Mouse (Mus musculus): ENCODE measurements around the gene Cox5b. TPM values are rescaled to one million over a fixed set of nuclear protein-coding genes. Genes with fewer than 3 reads are reported as not detected.

Cox5b gene
- 371 TPM for polyA plus RNA-seq (2014; fragmentation: Illumina TruSeq; extraction: RNeasy Lipid Tissue Mini Kit (QIAGEN cat#74804); ENCODE audit: insufficient read depth, low read depth, low replicate concordance)

DNA sequence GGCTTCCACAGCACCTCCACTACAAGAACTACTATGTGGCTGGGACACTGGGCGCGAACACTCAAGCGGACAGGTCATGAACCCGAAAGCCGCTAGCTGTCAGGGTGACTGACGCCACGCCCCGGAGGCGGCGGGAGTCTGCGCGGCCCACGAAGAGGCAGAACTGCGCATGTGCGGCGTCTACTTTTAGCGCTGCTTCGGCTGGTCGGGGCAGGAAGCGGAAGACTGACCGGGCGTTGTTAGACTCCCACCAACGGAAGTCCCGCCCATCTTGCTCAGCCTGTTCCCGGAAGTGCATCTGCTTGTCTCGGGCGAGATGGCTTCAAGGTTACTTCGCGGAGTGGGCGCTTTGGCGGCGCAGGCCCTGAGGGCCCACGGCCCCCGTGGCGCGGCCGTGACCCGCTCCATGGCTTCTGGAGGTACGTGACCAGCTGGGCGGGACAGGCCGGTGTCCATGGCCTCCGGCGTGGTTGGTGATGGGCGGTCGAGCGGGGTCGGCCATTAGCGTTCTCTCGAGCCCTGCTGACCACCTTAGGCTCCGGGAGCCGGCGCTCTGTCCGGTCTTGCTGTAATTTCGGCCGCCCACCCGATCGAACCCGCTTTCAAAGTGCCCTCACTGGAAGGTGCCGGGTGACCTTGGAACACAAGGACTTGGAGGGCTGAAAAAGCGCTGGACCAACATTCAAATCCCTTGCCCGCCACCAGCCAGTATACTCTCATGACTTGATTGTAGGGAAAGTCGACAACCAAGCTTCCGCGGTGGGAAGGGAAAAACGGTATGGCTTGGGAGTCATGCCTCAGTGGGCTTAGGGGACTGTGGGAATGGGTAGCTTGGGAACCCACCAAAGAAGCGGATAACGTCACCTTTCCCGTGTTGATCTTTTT, at the start of gene Cox5b:
TSS of gene Cox5b (plus strand) at position 179 of the 885 bp plus-strand sequence.

DNA sequence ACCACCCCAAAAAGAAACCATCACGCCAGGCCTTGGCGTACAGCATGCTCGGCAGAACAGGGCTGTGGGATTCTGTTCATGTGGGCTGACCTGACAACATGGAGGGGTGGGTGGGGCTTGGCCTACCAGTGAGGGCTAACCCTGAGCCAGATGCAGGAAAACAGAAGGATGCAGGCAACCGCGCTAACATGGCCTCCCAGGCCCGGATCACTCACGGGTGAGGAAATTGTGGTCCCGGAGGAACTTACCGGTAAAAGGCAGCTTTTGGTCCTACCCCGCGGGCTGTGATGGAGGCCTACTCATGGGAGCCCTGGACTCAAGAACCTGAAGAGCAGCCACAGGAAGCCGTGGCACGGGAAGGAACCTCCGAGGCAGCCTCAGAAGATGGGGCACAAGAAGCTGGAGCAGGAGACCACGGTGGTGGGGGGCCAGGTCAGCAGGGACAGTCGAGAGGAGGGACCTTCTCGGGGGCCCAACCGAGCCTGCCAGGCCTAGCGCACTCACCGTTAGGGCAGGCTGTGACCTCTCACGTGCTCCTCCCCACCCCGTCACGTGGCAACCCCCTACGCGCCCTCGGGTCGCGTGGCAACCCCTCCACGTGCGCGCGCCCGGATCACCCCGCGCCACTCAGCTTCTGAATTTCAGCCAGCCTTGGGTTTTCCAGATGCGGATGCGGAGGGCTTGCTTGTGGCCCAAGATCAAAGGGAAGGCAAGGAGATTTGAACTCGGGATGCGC, 8.5 kb upstream of the Cox5b start, which contains the start of gene Fam178b:
TSS of gene Fam178b (minus strand) at position 564 of the 736 bp plus-strand sequence.

DNA sequence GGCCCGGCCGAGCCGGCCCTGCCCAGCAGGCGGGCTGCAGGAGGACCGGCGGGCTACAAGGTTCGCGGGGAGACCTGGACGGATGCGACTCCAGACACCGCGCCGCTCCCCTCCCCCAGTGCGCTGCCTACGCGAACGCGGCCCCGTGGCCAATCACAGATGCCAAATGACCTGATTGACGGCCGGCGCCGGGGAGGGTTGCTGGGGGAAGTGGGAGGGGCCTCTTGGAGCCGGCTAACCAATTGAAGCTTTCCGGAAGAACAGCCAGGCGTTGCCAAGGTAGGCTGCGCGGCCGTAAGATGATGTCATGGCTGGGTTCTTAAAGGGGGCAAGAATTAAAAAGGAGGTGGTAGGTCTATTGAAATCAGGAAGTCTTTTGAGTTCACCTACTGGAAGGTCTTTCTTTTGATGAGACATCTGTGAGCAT, 18.6 kb downstream of the Cox5b start, which contains the start of gene 4933424G06Rik:
TSS of gene 4933424G06Rik (plus strand) at position 296 of the 427 bp plus-strand sequence.

DNA sequence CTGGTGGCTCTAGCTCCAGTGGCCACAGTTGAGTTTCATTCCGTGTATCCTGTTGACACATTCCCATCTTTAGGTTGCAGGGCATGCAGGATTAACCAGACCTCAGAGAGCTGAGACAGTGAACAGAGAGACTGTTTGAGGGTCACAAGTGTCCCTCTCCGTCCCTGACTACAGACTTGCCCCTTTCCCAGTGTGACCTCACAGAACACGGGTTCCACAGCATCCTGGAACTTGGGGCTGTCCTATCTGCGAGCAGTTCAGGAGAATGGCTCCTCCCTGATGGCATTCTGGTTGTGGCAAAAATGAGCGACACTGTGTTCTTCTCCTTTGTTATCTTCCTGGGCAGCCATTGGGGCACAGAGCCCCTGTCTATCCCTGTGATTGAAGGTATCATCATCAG, 23.1 kb downstream of the Cox5b start, which contains the start of gene Actr1b:
TSS of gene Actr1b (minus strand) at position 112 of the 400 bp plus-strand sequence.

Other genes with a start within 250 kb of the Cox5b start
- gene Lman2l, start 246.2 kb upstream of the Cox5b start, polyA plus RNA-seq (2014; fragmentation: Illumina TruSeq; extraction: RNeasy Lipid Tissue Mini Kit (QIAGEN cat#74804); ENCODE audit: insufficient read depth, low read depth, low replicate concordance): 15.4 TPM
- 2.5 TPM for gene Cnnm4, start 219.8 kb upstream of the Cox5b start, polyA plus RNA-seq (2014; fragmentation: Illumina TruSeq; extraction: RNeasy Lipid Tissue Mini Kit (QIAGEN cat#74804); ENCODE audit: insufficient read depth, low read depth, low replicate concordance)
- gene Cnnm3, start 179.6 kb upstream of the Cox5b start, polyA plus RNA-seq (2014; fragmentation: Illumina TruSeq; extraction: RNeasy Lipid Tissue Mini Kit (QIAGEN cat#74804); ENCODE audit: insufficient read depth, low read depth, low replicate concordance): 8.4 TPM
- gene Ankrd23, start 154.6 kb upstream of the Cox5b start, polyA plus RNA-seq (2014; fragmentation: Illumina TruSeq; extraction: RNeasy Lipid Tissue Mini Kit (QIAGEN cat#74804); ENCODE audit: insufficient read depth, low read depth, low replicate concordance): 2.8 TPM
- gene Gm42417, start 152.0 kb upstream of the Cox5b start, polyA plus RNA-seq (2014; fragmentation: Illumina TruSeq; extraction: RNeasy Lipid Tissue Mini Kit (QIAGEN cat#74804); ENCODE audit: insufficient read depth, low read depth, low replicate concordance): not detected
- 8.1 TPM for gene Ankrd39, start 144.0 kb upstream of the Cox5b start, polyA plus RNA-seq (2014; fragmentation: Illumina TruSeq; extraction: RNeasy Lipid Tissue Mini Kit (QIAGEN cat#74804); ENCODE audit: insufficient read depth, low read depth, low replicate concordance)
- gene Sema4c, start 133.1 kb upstream of the Cox5b start, polyA plus RNA-seq (2014; fragmentation: Illumina TruSeq; extraction: RNeasy Lipid Tissue Mini Kit (QIAGEN cat#74804); ENCODE audit: insufficient read depth, low read depth, low replicate concordance): 11.0 TPM
- gene Fam178b, start 8.3 kb upstream of the Cox5b start, polyA plus RNA-seq (2014; fragmentation: Illumina TruSeq; extraction: RNeasy Lipid Tissue Mini Kit (QIAGEN cat#74804); ENCODE audit: insufficient read depth, low read depth, low replicate concordance): 6.1 TPM
- not detected for gene 4933424G06Rik, start 18.7 kb downstream of the Cox5b start, polyA plus RNA-seq (2014; fragmentation: Illumina TruSeq; extraction: RNeasy Lipid Tissue Mini Kit (QIAGEN cat#74804); ENCODE audit: insufficient read depth, low read depth, low replicate concordance)
- 38.2 TPM for gene Actr1b, start 23.0 kb downstream of the Cox5b start, polyA plus RNA-seq (2014; fragmentation: Illumina TruSeq; extraction: RNeasy Lipid Tissue Mini Kit (QIAGEN cat#74804); ENCODE audit: insufficient read depth, low read depth, low replicate concordance)
- 5.9 TPM for gene Zap70, start 70.3 kb downstream of the Cox5b start, polyA plus RNA-seq (2014; fragmentation: Illumina TruSeq; extraction: RNeasy Lipid Tissue Mini Kit (QIAGEN cat#74804); ENCODE audit: insufficient read depth, low read depth, low replicate concordance)

Data from lung, adult 10 weeks (tissue).